Mouse (Mus musculus) megakaryocyte, adult 5-6 weeks (primary cell): ENCODE results near the gene Golm1. TPM values are rescaled to one million over a fixed set of nuclear protein-coding genes. Genes with fewer than 3 reads are reported as not detected.
"Not testable (repeated sequence)": the region's sequence is repeated elsewhere in the genome, so short reads cannot be mapped to it uniquely, and the experiment has no call there.

ENCODE experiments used
- ATAC-seq: 2 replicates; pipeline ENCODE4 v1.8.0; 2016; ENCODE audit warnings: mild to moderate bottlenecking, inconsistent platforms; ENCODE audit not compliant: poor library complexity, severe bottlenecking
- total RNA-seq, 2 experiments: library from RNA; stranded (forward) in 1 of 2; stranded (reverse) in 1 of 2; fragments of 153-499, 151-499 nt in 1 of 2; fragments of 221-1000, 200-1000 nt in 1 of 2; gene quantifications; 2 replicates each; pipeline versions ENCODE4 v1.2.3 to v1.2.4; 2015 to 2017

Golm1 gene
- total RNA-seq, 2 experiments from 2014 or later = 17.0 to 30.2 TPM

DNA sequence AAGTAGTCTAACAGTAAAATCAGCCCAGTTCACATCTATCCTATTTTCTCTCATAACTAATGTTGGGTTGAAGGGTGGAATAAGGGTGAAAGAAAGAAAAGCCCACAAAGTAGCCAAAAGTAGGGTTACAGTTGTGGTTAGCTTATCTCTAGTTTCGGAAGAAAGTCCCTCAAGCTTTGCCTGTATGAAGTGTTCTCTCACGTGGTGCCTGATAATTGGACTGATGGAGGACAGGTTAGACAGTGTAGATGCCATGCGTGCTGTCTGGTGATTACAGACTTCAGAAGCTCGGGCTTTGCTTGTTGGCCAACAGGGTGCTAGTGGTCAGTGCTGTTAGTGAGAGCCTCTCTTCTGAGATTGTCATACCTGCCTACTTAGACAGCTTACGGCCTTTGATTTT is 72.5 kb downstream of the Golm1 start:
- no peak for ATAC-seq

DNA sequence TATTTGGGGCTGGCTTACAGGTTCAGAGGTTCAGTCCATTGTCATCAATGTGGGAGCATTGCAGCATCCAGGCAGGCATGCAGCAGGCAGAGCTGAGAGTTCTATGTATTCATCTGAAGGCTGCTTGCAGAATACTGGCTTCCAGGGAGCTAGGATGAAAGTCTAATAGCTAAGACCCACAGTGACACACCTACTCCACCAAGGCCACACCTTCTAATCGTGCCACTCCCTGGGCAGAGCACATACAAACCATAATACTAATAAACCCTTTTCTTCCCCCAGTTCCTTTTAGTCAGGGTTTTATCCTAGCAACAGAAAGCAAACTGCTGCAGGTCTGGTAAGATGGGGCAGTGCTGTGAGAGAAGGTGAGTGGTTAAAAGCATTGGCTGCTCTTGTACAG is 83.0 kb downstream of the Golm1 start:
- no peak for ATAC-seq

DNA sequence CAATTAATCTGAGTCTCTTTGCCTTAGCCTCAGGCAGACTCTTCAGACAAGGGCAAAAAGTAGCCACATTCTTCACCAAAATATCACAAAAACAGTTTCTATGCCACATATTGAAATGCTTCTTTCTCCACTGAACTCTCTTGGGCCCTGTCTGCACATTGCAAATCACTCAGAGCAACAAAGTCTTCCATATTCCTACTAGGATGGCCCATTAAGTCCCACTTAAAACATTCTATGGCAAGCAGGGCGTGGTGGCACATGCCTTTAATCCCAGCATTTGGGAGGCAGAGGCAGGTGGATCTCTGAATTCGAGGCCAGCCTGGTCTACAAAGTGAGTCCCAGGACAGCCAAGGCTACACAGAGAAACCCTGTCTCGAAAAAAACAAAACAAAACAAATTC is 83.6 kb downstream of the Golm1 start:
- ATAC-seq = not testable (repeated sequence)

GRCm38 (mm10) chr13:59590691-59591090 is 84.9 kb downstream of the Golm1 start:
- no peak for ATAC-seq

GRCm38 (mm10) chr13:59589672-59590071 is 85.9 kb downstream of the Golm1 start:
- no peak for ATAC-seq

DNA sequence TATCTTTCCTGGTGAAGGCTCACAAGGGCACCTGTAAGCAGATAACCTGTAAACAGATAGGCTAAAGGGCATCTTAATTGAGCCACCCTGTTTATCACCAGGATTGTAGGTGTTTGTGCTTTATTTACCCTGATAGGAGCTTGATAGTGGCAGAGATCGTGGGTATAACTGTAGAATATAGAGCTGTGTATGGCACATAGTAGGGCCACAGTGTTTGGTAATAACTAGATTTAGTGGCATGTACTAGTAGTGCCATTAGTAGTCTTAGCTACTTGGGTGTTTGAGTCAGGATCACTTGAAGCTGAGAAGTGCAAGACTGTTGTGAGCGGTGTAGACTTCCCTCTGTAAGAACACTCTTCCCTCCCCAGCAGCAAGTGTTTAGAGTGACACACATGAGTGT is 88.4 kb downstream of the Golm1 start:
- ATAC-seq = no peak

GRCm38 (mm10) chr13:59585648-59586005 is 90.0 kb downstream of the Golm1 start:
- ATAC-seq = peak; percentile 20; the same call in 1 of the 2 replicates

GRCm38 (mm10) chr13:59584947-59585647 is 90.5 kb downstream of the Golm1 start, which contains the start of the genes Agtpbp1 and Naa35:
Gene Agtpbp1, minus strand, starts transcription at chr13:59585227.
Gene Naa35, plus strand, starts transcription at chr13:59585259.
- ATAC-seq = peak; percentile 97

Other genes with a start within 250 kb of the Golm1 start
- gene Agtpbp1, start 90.6 kb downstream of the Golm1 start, total RNA-seq (2015) = 64.5 and 71.4 TPM in 2 replicates
- 73.0 and 106 TPM in 2 replicates for gene Agtpbp1, start 90.6 kb downstream of the Golm1 start, total RNA-seq (2017)
- gene Naa35, start 90.6 kb downstream of the Golm1 start, total RNA-seq (2015) = 76.1 and 76.4 TPM in 2 replicates
- gene Naa35, start 90.6 kb downstream of the Golm1 start, total RNA-seq (2017) = 30.4 and 53.1 TPM in 2 replicates
- gene 4921517D22Rik, start 18.3 kb upstream of the Golm1 start, total RNA-seq (2015) = not detected in 2 replicates
- not detected in 2 replicates for gene 4921517D22Rik, start 18.3 kb upstream of the Golm1 start, total RNA-seq (2017)
- 0.04 and 0.78 TPM in 2 replicates for gene Spata31d1a, start 34.5 kb upstream of the Golm1 start, total RNA-seq (2015)
- gene Spata31d1a, start 34.5 kb upstream of the Golm1 start, total RNA-seq (2017) = not detected in 2 replicates
- not detected in 2 replicates for gene Spata31d1b, start 36.5 kb upstream of the Golm1 start, total RNA-seq (2015)
- gene Spata31d1b, start 36.5 kb upstream of the Golm1 start, total RNA-seq (2017) = not detected in 2 replicates
- gene Spata31d1d, start 55.9 kb upstream of the Golm1 start, total RNA-seq (2015) = not detected in 2 replicates
- gene Spata31d1d, start 55.9 kb upstream of the Golm1 start, total RNA-seq (2017) = not detected in 2 replicates
- gene 1700014D04Rik, start 70.9 kb upstream of the Golm1 start, total RNA-seq (2015) = not detected in 2 replicates
- gene 1700014D04Rik, start 70.9 kb upstream of the Golm1 start, total RNA-seq (2017) = 0.04 TPM in 1 of 2 replicates, not detected in the other
- 39.7 and 41.7 TPM in 2 replicates for gene Isca1, start 94.0 kb upstream of the Golm1 start, total RNA-seq (2015)
- gene Isca1, start 94.0 kb upstream of the Golm1 start, total RNA-seq (2017) = 19.2 and 21.3 TPM in 2 replicates
- gene Gm49354, start 106.4 kb upstream of the Golm1 start, total RNA-seq (2015) = not detected in 2 replicates
- gene Gm49354, start 106.4 kb upstream of the Golm1 start, total RNA-seq (2017) = not detected in 2 replicates
- gene Tut7, start 147.3 kb upstream of the Golm1 start, total RNA-seq (2015) = 95.1 and 97.1 TPM in 2 replicates
- gene Tut7, start 147.3 kb upstream of the Golm1 start, total RNA-seq (2017) = 177 and 194 TPM in 2 replicates